Mouse (Mus musculus) embryonic facial prominence, embryonic 15.5 days (tissue): ENCODE measurements around the gene A930004D18Rik. TPM values are rescaled to one million over a fixed set of nuclear protein-coding genes. Genes with fewer than 3 reads are reported as not detected.
A peak's percentile ranks its signal among the peaks of the same experiment; 100 is the strongest.
"Not testable (repeated sequence)": the region's sequence is repeated elsewhere in the genome, so short reads cannot be mapped to it uniquely, and the experiment has no call there.

Experiments used
- ATAC-seq: fragments of 200-750 bp; cut with Nextera tagmentation; 2 replicates; pipeline ENCODE4 v1.8.0; 2017; ENCODE audit warnings: low read depth, moderate TSS enrichment; ENCODE audit not compliant: insufficient number of reproducible peaks, low FRiP score, low TSS enrichment
- H3K27ac ChIP-seq: fragments of 300-500 bp; sonication (generic); replicated peaks from 2 replicates; pipeline ENCODE4 v1.5.1; 2015; ENCODE audit warnings: mild to moderate bottlenecking, inconsistent platforms
- H3K27me3 ChIP-seq: fragments of 300-500 bp; sonication (generic); 2 replicates; pipeline ENCODE4 v1.6.1; 2015; ENCODE audit warnings: inconsistent platforms
- H3K36me3 ChIP-seq: fragments of 300-500 bp; sonication (generic); 2 replicates; pipeline ENCODE4 v1.6.1; 2015; ENCODE audit warnings: mild to moderate bottlenecking, inconsistent platforms
- H3K4me1 ChIP-seq: fragments of 300-500 bp; sonication (generic); 2 replicates; pipeline ENCODE4 v1.6.1; 2015; ENCODE audit warnings: inconsistent platforms
- H3K4me2 ChIP-seq: fragments of 300-500 bp; sonication (generic); replicated peaks from 2 replicates; pipeline ENCODE4 v1.6.1; 2015; ENCODE audit warnings: mild to moderate bottlenecking, inconsistent platforms
- H3K4me3 ChIP-seq: fragments of 300-500 bp; sonication (generic); replicated peaks from 2 replicates; pipeline ENCODE4 v1.5.1; 2015; ENCODE audit warnings: mild to moderate bottlenecking, inconsistent platforms
- H3K9ac ChIP-seq: fragments of 300-500 bp; sonication (generic); 2 replicates; pipeline ENCODE4 v1.6.1; 2015; ENCODE audit warnings: inconsistent platforms
- H3K9me3 ChIP-seq: fragments of 300-500 bp; sonication (generic); replicated peaks from 2 replicates; pipeline ENCODE4 v1.6.1; 2016; ENCODE audit warnings: inconsistent platforms
- WGBS: fragments of 180-500 bp; shearing (Covaris S2); methylation state at CpG from one replicate; pipeline ENCODE4 v1.1.7; 2015; 5-methylcytosine and 5-hydroxymethylcytosine counted together
- microRNA-seq: library from miRNA; unstranded; fragments of <30 nt; microRNA quantifications from one replicate; pipeline ENCODE4, GENCODE M21; 2016; ENCODE audit warnings: borderline number of aligned reads
- polyA plus RNA-seq: library from polyadenylated mRNA; unstranded; fragments of >200 nt; fragmentation: Nextera tagmentation; extraction: Ambion mirVana; gene quantifications from 2 replicates; pipeline ENCODE4 v1.2.1, GENCODE M21; 2015

A930004D18Rik gene
- polyA plus RNA-seq, 1 experiment from 2014 or later = 13.7 TPM

GRCm38 (mm10) chr2:17989115-17989514, 48.4 kb downstream of the A930004D18Rik start:
- no peaks in the 10 kb centered on the region for H3K27me3 ChIP-seq
- H3K9me3 ChIP-seq = no peaks in the 10 kb centered on the region
- H3K4me2 ChIP-seq = no peak overlapping the region
- no peak overlapping the region for H3K27ac ChIP-seq
- no peak overlapping the region for H3K9ac ChIP-seq
- H3K36me3 ChIP-seq = no peaks in the 10 kb centered on the region
- no peak overlapping the region for H3K4me3 ChIP-seq
- no peak for ATAC-seq
- no peaks in the 10 kb centered on the region for H3K4me1 ChIP-seq
- WGBS = 58% methylated on average over 3 of the region's 3 CpGs

GRCm38 (mm10) chr2:17986694-17987093, 50.8 kb downstream of the A930004D18Rik start:
- H3K9ac ChIP-seq = no peak overlapping the region
- no peaks in the 10 kb centered on the region for H3K27me3 ChIP-seq
- WGBS = 84% methylated on average over 3 of the region's 3 CpGs
- H3K27ac ChIP-seq = no peak overlapping the region
- H3K36me3 ChIP-seq = no peaks in the 10 kb centered on the region
- no peaks in the 10 kb centered on the region for H3K4me1 ChIP-seq
- H3K9me3 ChIP-seq = no peaks in the 10 kb centered on the region
- H3K4me3 ChIP-seq = no peak overlapping the region
- H3K4me2 ChIP-seq = no peak overlapping the region
- ATAC-seq = no peak

- H3K36me3 ChIP-seq = no peaks in the 10 kb centered on the region
- H3K4me3 ChIP-seq = no peak overlapping the region
- no peaks in the 10 kb centered on the region for H3K4me1 ChIP-seq
- H3K27me3 ChIP-seq = no peaks in the 10 kb centered on the region
- 89% methylated on average over 3 of the region's 3 CpGs for WGBS
- H3K4me2 ChIP-seq = no peak overlapping the region
- ATAC-seq = no peak
- H3K9ac ChIP-seq = no peak overlapping the region
- H3K27ac ChIP-seq = no peak overlapping the region
- H3K9me3 ChIP-seq = no peaks in the 10 kb centered on the region
Measured at GRCm38 (mm10) chr2:17984774-17985173, 52.8 kb downstream of the A930004D18Rik start.

GRCm38 (mm10) chr2:17982747-17983146, 54.8 kb downstream of the A930004D18Rik start:
- H3K9me3 ChIP-seq = no peaks in the 10 kb centered on the region
- H3K9ac ChIP-seq = no peak overlapping the region
- 79% methylated on average over 1 of the region's 1 CpGs for WGBS
- H3K36me3 ChIP-seq = no peaks in the 10 kb centered on the region
- no peak overlapping the region for H3K27ac ChIP-seq
- no peak for ATAC-seq
- H3K27me3 ChIP-seq = no peaks in the 10 kb centered on the region
- no peaks in the 10 kb centered on the region for H3K4me1 ChIP-seq
- H3K4me2 ChIP-seq = no peak overlapping the region
- H3K4me3 ChIP-seq = no peak overlapping the region

- no peak for ATAC-seq
- Histone ChIP-seq H3K9me3 (no peaks in the 10 kb centered on the region), H3K36me3 (no peaks in the 10 kb centered on the region), H3K4me2 (no peak overlapping the region), H3K4me3 (no peak overlapping the region), H3K4me1 (no peaks in the 10 kb centered on the region), H3K27ac (no peak overlapping the region), H3K27me3 (no peaks in the 10 kb centered on the region), H3K9ac (no peak overlapping the region)
- WGBS = 94% methylated on average over 6 of the region's 6 CpGs
Measured at GRCm38 (mm10) chr2:17978706-17979105, 58.8 kb downstream of the A930004D18Rik start.

GRCm38 (mm10) chr2:17978251-17978650, 59.3 kb downstream of the A930004D18Rik start:
- H3K27ac ChIP-seq, H3K4me1 ChIP-seq, H3K36me3 ChIP-seq, H3K9me3 ChIP-seq, H3K9ac ChIP-seq, H3K27me3 ChIP-seq, ATAC-seq, H3K4me3 ChIP-seq, H3K4me2 ChIP-seq: not testable (repeated sequence)
- 88% methylated on average over 7 of the region's 7 CpGs for WGBS

GRCm38 (mm10) chr2:17977645-17978044, 59.9 kb downstream of the A930004D18Rik start:
- not testable (repeated sequence) for H3K4me3 ChIP-seq, H3K9me3 ChIP-seq, H3K27ac ChIP-seq, H3K4me1 ChIP-seq, ATAC-seq, H3K27me3 ChIP-seq, H3K36me3 ChIP-seq, H3K9ac ChIP-seq, H3K4me2 ChIP-seq

GRCm38 (mm10) chr2:17975601-17976327, 61.8 kb downstream of the A930004D18Rik start:
- Histone ChIP-seq H3K4me3 (no peak overlapping the region), H3K9me3 (no peaks in the 10 kb centered on the region), H3K27ac (no peak overlapping the region), H3K27me3 (no peaks in the 10 kb centered on the region), H3K36me3 (no peaks in the 10 kb centered on the region), H3K4me1 (no peaks in the 10 kb centered on the region), H3K9ac (no peak overlapping the region), H3K4me2 (no peak overlapping the region)
- 40% methylated on average over 4 of the region's 4 CpGs for WGBS
- no peak for ATAC-seq

Small RNA genes lying within 50 kb of the gene (microRNA-seq; reads per million reads assigned to microRNA genes)
- gene Mir7655 = 5.9 reads per million, percentile 22 among the genes with 10 or more reads in this experiment

Other genes starting within 250 kb of the A930004D18Rik start
- gene H2al2a, start 40.8 kb downstream of the A930004D18Rik start, polyA plus RNA-seq = not detected in 2 replicates
- 5.7 and 6.1 TPM in 2 replicates for gene Skida1, start 11.3 kb upstream of the A930004D18Rik start, polyA plus RNA-seq
- gene Mllt10, start 17.5 kb upstream of the A930004D18Rik start, polyA plus RNA-seq = 65.5 and 70.1 TPM in 2 replicates